Mouse (Mus musculus) heart, postnatal 4 days (tissue): ENCODE results near the gene Clip2. TPM values are rescaled to one million over a fixed set of nuclear protein-coding genes. Genes with fewer than 3 reads are reported as not detected.

Source experiments
- DNase-seq: peaks from one replicate; pipeline ENCODE4 v3.0.0; 2021
- total RNA-seq, 2 experiments: library from RNA; stranded (reverse); gene quantifications; 2 replicates each; pipeline ENCODE4 v1.2.3; 2021

Gene Clip2
- total RNA-seq, 2 experiments from 2014 or later, result 13.0 to 14.2 TPM

- DNase-seq, result no peak
Observed at GRCm38 (mm10) chr5:134564272-134564671, 12.0 kb upstream of the Clip2 start.

GRCm38 (mm10) chr5:134560450-134561171 lies 8.4 kb upstream of the Clip2 start:
- no peak for DNase-seq

- DNase-seq, result no peak
Observed at GRCm38 (mm10) chr5:134560071-134560449, 7.8 kb upstream of the Clip2 start, which contains the start of gene Syna. Gene Syna (minus strand): TSS chr5:134560171.

GRCm38 (mm10) chr5:134555463-134556164 lies 3.4 kb upstream of the Clip2 start:
- peak; percentile 87 for DNase-seq

GRCm38 (mm10) chr5:134553951-134554546 lies 1.8 kb upstream of the Clip2 start:
- no peak for DNase-seq

- DNase-seq, result peak; percentile 41
Observed at GRCm38 (mm10) chr5:134551233-134552109, 763 bp downstream of the Clip2 start.

GRCm38 (mm10) chr5:134550836-134551232 lies 1.4 kb downstream of the Clip2 start:
- no peak for DNase-seq

GRCm38 (mm10) chr5:134549640-134550168 lies 2.5 kb downstream of the Clip2 start:
- no peak for DNase-seq

GRCm38 (mm10) chr5:134548306-134548705 lies 3.9 kb downstream of the Clip2 start:
- DNase-seq, result no peak

GRCm38 (mm10) chr5:134546790-134547189 lies 5.4 kb downstream of the Clip2 start:
- no peak for DNase-seq

GRCm38 (mm10) chr5:134545242-134545629 lies 7.0 kb downstream of the Clip2 start:
- peak; percentile 37 for DNase-seq

- peak; percentile 61 for DNase-seq
Observed at GRCm38 (mm10) chr5:134544516-134545241, 7.6 kb downstream of the Clip2 start.

- peak; percentile 77 for DNase-seq
Observed at GRCm38 (mm10) chr5:134541640-134542039, 10.6 kb downstream of the Clip2 start.

- DNase-seq, result peak; percentile 31
Observed at GRCm38 (mm10) chr5:134540881-134541280, 11.4 kb downstream of the Clip2 start.

GRCm38 (mm10) chr5:134539891-134540290 lies 12.3 kb downstream of the Clip2 start:
- DNase-seq, result peak; percentile 81

GRCm38 (mm10) chr5:134536036-134536435 lies 16.2 kb downstream of the Clip2 start:
- DNase-seq, result no peak

- DNase-seq, result no peak
Observed at GRCm38 (mm10) chr5:134532417-134532816, 19.8 kb downstream of the Clip2 start.

GRCm38 (mm10) chr5:134531585-134531984 lies 20.6 kb downstream of the Clip2 start:
- no peak for DNase-seq

GRCm38 (mm10) chr5:134530830-134531229 lies 21.4 kb downstream of the Clip2 start:
- peak; percentile 79 for DNase-seq

GRCm38 (mm10) chr5:134528488-134528887 lies 23.7 kb downstream of the Clip2 start:
- peak; percentile 34 for DNase-seq

GRCm38 (mm10) chr5:134525971-134526711 lies 26.1 kb downstream of the Clip2 start:
- DNase-seq, result peak; percentile 12
